ENCODE assay signal across 8 mouse cellular contexts in genomic region chr11:72489881-72490301, GRCm38 (mm10). TPM values are rescaled to one million over a fixed set of nuclear protein-coding genes. Genes with fewer than 3 reads are reported as not detected.
A peak's percentile ranks its signal among the peaks of the same experiment; 100 is the strongest.
DNase-seq lines count a peak whose midpoint lies in the region; ATAC-seq lines count a peak whose summit lies in the region.

Gene Spns2, minus strand, starts transcription at chr11:72489904.

- intact Hi-C loops in left cerebral cortex, postnatal 14 days (cut with DNase I): loop anchor here (5.0 kb wide), 1 partner anchor 77 kb away; no protein-coding TSS in a partner anchor

- H3K4me2 ChIP-seq in intestine, embryonic 15.5 days (replicated peaks): peak within 1 kb of the TSS; percentile 98

- peak; percentile 92 for DNase-seq in ZHBTc4 (ENCODE audit: low read depth, low spot score)
- DNase-seq in gastrocnemius, postnatal 25 days: peak; percentile 94
- DNase-seq in left cerebral cortex, postnatal 14 days (ENCODE audit: low spot score in 2 of 2): peak; percentile 94 to 95
- DNase-seq in mesoderm, embryonic 11.5 days (ENCODE audit: low read depth, low spot score): peak; percentile 84
- peak; percentile 94 for DNase-seq in right cerebral cortex, postnatal 25 days
- peak; percentile 75 to 90 for DNase-seq in urinary bladder, postnatal 36 days (ENCODE audit: low spot score in 2 of 2)

- no peaks in the 10 kb centered on the region for H3K9me3 ChIP-seq in intestine, embryonic 15.5 days

- peak within 1 kb of the TSS; percentile 64 for H3K4me3 ChIP-seq in intestine, embryonic 15.5 days (replicated peaks)

- WGBS in intestine, embryonic 15.5 days: under 1% methylated on average over 42 of the region's 42 CpGs

- peaks cover 31% of the 10 kb centered on the region for H3K27me3 ChIP-seq in intestine, embryonic 15.5 days (replicated peaks)

- peak within 1 kb of the TSS; percentile 49 for H3K9ac ChIP-seq in intestine, embryonic 15.5 days

- ATAC-seq in common myeloid progenitor, adult 5-6 weeks (replicated peaks; ENCODE audit: low read depth, poor library complexity, severe bottlenecking): peak; percentile 61
- ATAC-seq in intestine, embryonic 15.5 days: peak; percentile 96

- no peaks in the 10 kb centered on the region for H3K36me3 ChIP-seq in intestine, embryonic 15.5 days

- peaks cover 14% of the 10 kb centered on the region for H3K4me1 ChIP-seq in intestine, embryonic 15.5 days (replicated peaks)

- H3K27ac ChIP-seq in intestine, embryonic 15.5 days: peak within 1 kb of the TSS; percentile 10; the same call in 1 of the 2 replicates

RNA-seq across cellular contexts. Expression of gene Spns2, which starts in this region (rescaled TPM):
- 38.1 and 49.9 TPM in 2 replicates for total RNA-seq in common myeloid progenitor, adult 5-6 weeks (2017)
- 10 to 100 TPM; 12.4 to 16.9 TPM for total RNA-seq in gastrocnemius, postnatal 25 days (2021)
- 5.3 and 5.6 TPM in 2 replicates for polyA plus RNA-seq in intestine, embryonic 15.5 days (2015; fragmentation: Nextera tagmentation; extraction: Ambion mirVana)
- 10 to 100 TPM; 46.4 to 58.5 TPM for total RNA-seq in left cerebral cortex, postnatal 14 days (2021)

Comparison
In these comparisons a context has a peak if more than half of its experiments do, and no peak if none do; other contexts are left out.
1. Peak in every context shown above with its lines: DNase-seq, ATAC-seq, H3K4me3 ChIP-seq and H3K27ac ChIP-seq.